Mouse (Mus musculus) intestine, embryonic 14.5 days (tissue): ENCODE results near the gene Dbn1. TPM values are rescaled to one million over a fixed set of nuclear protein-coding genes. Genes with fewer than 3 reads are reported as not detected.
"Not testable (repeated sequence)": the region's sequence is repeated elsewhere in the genome, so short reads cannot be mapped to it uniquely, and the experiment has no call there.

ENCODE experiments used
- ATAC-seq: fragments of 200-750 bp; cut with Nextera tagmentation; replicated peaks from 2 replicates; pipeline ENCODE4 v1.8.0; 2017; ENCODE audit warnings: low read depth, moderate number of reproducible peaks, moderate TSS enrichment, moderate library complexity; ENCODE audit not compliant: low FRiP score, low TSS enrichment
- DNase-seq: peaks from one replicate; pipeline ENCODE4 v3.0.0-alpha.2; 2018; ENCODE audit warnings: low spot score
- H3K27ac ChIP-seq: fragments of 300-500 bp; sonication (generic); 2 replicates; pipeline ENCODE4 v1.5.1; 2014; ENCODE audit warnings: low read depth, mild to moderate bottlenecking, control low read depth
- H3K27me3 ChIP-seq: fragments of 300-500 bp; sonication (generic); replicated peaks from 2 replicates; pipeline ENCODE4 v1.6.1; 2014; ENCODE audit warnings: low read length, control low read depth; ENCODE audit not compliant: control insufficient read depth, insufficient read depth
- H3K36me3 ChIP-seq: fragments of 300-500 bp; sonication (generic); 2 replicates; pipeline ENCODE4 v1.6.1; 2014; ENCODE audit warnings: low read length, control low read depth; ENCODE audit not compliant: control insufficient read depth, insufficient read depth
- H3K4me1 ChIP-seq: fragments of 300-500 bp; sonication (generic); replicated peaks from 2 replicates; pipeline ENCODE4 v1.6.1; 2014; ENCODE audit warnings: low read length, control low read depth, mixed read lengths; ENCODE audit not compliant: control insufficient read depth, insufficient read depth
- H3K4me2 ChIP-seq: fragments of 300-500 bp; sonication (generic); 2 replicates; pipeline ENCODE4 v1.6.1; 2014; ENCODE audit warnings: low read length
- H3K4me3 ChIP-seq: fragments of 300-500 bp; sonication (generic); 2 replicates; pipeline ENCODE4 v1.5.1; 2014; ENCODE audit warnings: low read depth, low read length, control low read depth, mixed read lengths
- H3K9ac ChIP-seq: fragments of 300-500 bp; sonication (generic); 2 replicates; pipeline ENCODE4 v1.6.1; 2014; ENCODE audit warnings: mild to moderate bottlenecking, low read length
- H3K9me3 ChIP-seq: fragments of 300-500 bp; sonication (generic); 2 replicates; pipeline ENCODE4 v1.6.1; 2016; ENCODE audit warnings: low read length, control low read depth; ENCODE audit not compliant: control insufficient read depth
- WGBS: fragments of 180-500 bp; shearing (Covaris S2); extraction: QIAGEN DNeasy Blood & Tissue Kit; methylation state at CpG from one replicate; pipeline ENCODE4 v1.1.7; 2014; 5-methylcytosine and 5-hydroxymethylcytosine counted together
- polyA plus RNA-seq: library from polyadenylated mRNA; unstranded; fragments of >200 nt; fragmentation: Nextera tagmentation; extraction: Ambion mirVana; gene quantifications from 2 replicates; pipeline ENCODE4 v1.2.1, GENCODE M21; 2014

Gene Dbn1
- polyA plus RNA-seq, 1 experiment from 2014 or later, result 120 TPM

GRCm38 (mm10) chr13:55447543-55447943, 40.4 kb downstream of the Dbn1 start:
- no peak overlapping the region for H3K4me3 ChIP-seq
- WGBS, result 64% methylated on average over 3 of the region's 3 CpGs
- H3K27ac ChIP-seq, result no peak overlapping the region
- no peak for ATAC-seq
- H3K9me3 ChIP-seq, result no peaks in the 10 kb centered on the region
- peaks cover 40% of the 10 kb centered on the region for H3K36me3 ChIP-seq
- DNase-seq, result no peak
- H3K27me3 ChIP-seq, result no peaks in the 10 kb centered on the region
- H3K9ac ChIP-seq, result no peak overlapping the region
- no peak overlapping the region for H3K4me2 ChIP-seq
- peaks cover 26% of the 10 kb centered on the region for H3K4me1 ChIP-seq

GRCm38 (mm10) chr13:55446483-55447105, 41.3 kb downstream of the Dbn1 start:
- DNase-seq (no peak), ATAC-seq (no peak)
- peak overlapping the region; percentile 87 for H3K4me3 ChIP-seq
- no peak overlapping the region for H3K27ac ChIP-seq
- peaks cover 26% of the 10 kb centered on the region for H3K4me1 ChIP-seq
- H3K27me3 ChIP-seq, result no peaks in the 10 kb centered on the region
- peak overlapping the region; percentile 96; the same call in 1 of the 2 replicates for H3K9ac ChIP-seq
- H3K9me3 ChIP-seq, result no peaks in the 10 kb centered on the region
- H3K4me2 ChIP-seq, result peak overlapping the region; percentile 94
- peaks cover 30% of the 10 kb centered on the region for H3K36me3 ChIP-seq
- 70% methylated on average over 6 of the region's 6 CpGs for WGBS

- Histone ChIP-seq H3K9me3 (no peaks in the 10 kb centered on the region), H3K27me3 (no peaks in the 10 kb centered on the region), H3K4me2 (peak overlapping the region; percentile 94), H3K27ac (peak overlapping the region; percentile 95), H3K9ac (peak overlapping the region; percentile 96), H3K36me3 (peaks cover 19% of the 10 kb centered on the region), H3K4me1 (peaks cover 26% of the 10 kb centered on the region), H3K4me3 (peak overlapping the region; percentile 87)
- ATAC-seq (no peak), DNase-seq (peak; percentile 77)
- WGBS, result under 1% methylated on average over 58 of the region's 66 CpGs
These were observed 42.4 kb downstream of the Dbn1 start for GRCm38 (mm10) chr13:55445361-55446091.

- no peaks in the 10 kb centered on the region for H3K9me3 ChIP-seq
- peaks cover 13% of the 10 kb centered on the region for H3K36me3 ChIP-seq
- WGBS, result 0% methylated on average over 30 of the region's 35 CpGs
- ATAC-seq (peak; percentile 96), DNase-seq (peak; percentile 99)
- peak within 1 kb of the TSS; percentile 87 for H3K4me3 ChIP-seq
- peak within 1 kb of the TSS; percentile 96 for H3K9ac ChIP-seq
- H3K27me3 ChIP-seq, result no peaks in the 10 kb centered on the region
- H3K4me2 ChIP-seq, result peak within 1 kb of the TSS; percentile 94
- peak within 1 kb of the TSS; percentile 95 for H3K27ac ChIP-seq
- peaks cover 26% of the 10 kb centered on the region for H3K4me1 ChIP-seq
These were observed 43.0 kb downstream of the Dbn1 start, which contains the start of gene Grk6 for GRCm38 (mm10) chr13:55444937-55445315. TSS of gene Grk6 (plus strand) at chr13:55445072.

- DNase-seq (no peak), ATAC-seq (peak; percentile 79)
- Histone ChIP-seq H3K27me3 (no peaks in the 10 kb centered on the region), H3K27ac (peak overlapping the region; percentile 95), H3K9ac (peak overlapping the region; percentile 55), H3K36me3 (peaks cover 8% of the 10 kb centered on the region; the same call in 1 of the 2 replicates), H3K4me1 (peaks cover 26% of the 10 kb centered on the region), H3K4me2 (peak overlapping the region; percentile 61), H3K4me3 (peak overlapping the region; percentile 87), H3K9me3 (no peaks in the 10 kb centered on the region)
- WGBS, result 2% methylated on average over 33 of the region's 33 CpGs
These were observed 43.5 kb downstream of the Dbn1 start for GRCm38 (mm10) chr13:55444286-55444936.

GRCm38 (mm10) chr13:55443799-55444285, 44.1 kb downstream of the Dbn1 start:
- ATAC-seq, result no peak
- H3K9me3 ChIP-seq, result no peaks in the 10 kb centered on the region
- peak overlapping the region; percentile 87 for H3K4me3 ChIP-seq
- H3K36me3 ChIP-seq, result peaks cover 3% of the 10 kb centered on the region; the same call in 1 of the 2 replicates
- peaks cover 26% of the 10 kb centered on the region for H3K4me1 ChIP-seq
- H3K27ac ChIP-seq, result peak overlapping the region; percentile 95
- DNase-seq, result no peak
- peak overlapping the region; percentile 61 for H3K4me2 ChIP-seq
- 30% methylated on average over 9 of the region's 9 CpGs for WGBS
- H3K27me3 ChIP-seq, result no peaks in the 10 kb centered on the region
- H3K9ac ChIP-seq, result peak overlapping the region; percentile 55

- not testable (repeated sequence) for H3K4me3 ChIP-seq, H3K9ac ChIP-seq, H3K4me1 ChIP-seq, H3K27me3 ChIP-seq, ATAC-seq, H3K4me2 ChIP-seq, DNase-seq, H3K36me3 ChIP-seq, H3K9me3 ChIP-seq, H3K27ac ChIP-seq
- WGBS, result 94% methylated on average over 15 of the region's 15 CpGs
These were observed 50.7 kb downstream of the Dbn1 start for GRCm38 (mm10) chr13:55437111-55437629.

- Histone ChIP-seq H3K4me1 (no peaks in the 10 kb centered on the region), H3K4me2 (no peak overlapping the region), H3K9me3 (peaks cover 4% of the 10 kb centered on the region; the same call in 1 of the 2 replicates), H3K9ac (no peak overlapping the region), H3K4me3 (no peak overlapping the region), H3K27ac (no peak overlapping the region), H3K36me3 (no peaks in the 10 kb centered on the region), H3K27me3 (no peaks in the 10 kb centered on the region)
- WGBS, result 66% methylated on average over 10 of the region's 10 CpGs
- ATAC-seq (no peak), DNase-seq (no peak)
These were observed 55.8 kb downstream of the Dbn1 start for GRCm38 (mm10) chr13:55431889-55432685.
